Mouse (Mus musculus) frontal cortex, adult (tissue): Measurements from ENCODE around the gene Pcnx2.

Source experiments
- ATAC-seq: cut with Nextera tagmentation; 2 replicates; pipeline ENCODE4 v1.9.2; 2017; ENCODE audit warnings: mild to moderate bottlenecking, moderate library complexity, mixed read lengths; ENCODE audit not compliant: low TSS enrichment

Pcnx2 gene

DNA sequence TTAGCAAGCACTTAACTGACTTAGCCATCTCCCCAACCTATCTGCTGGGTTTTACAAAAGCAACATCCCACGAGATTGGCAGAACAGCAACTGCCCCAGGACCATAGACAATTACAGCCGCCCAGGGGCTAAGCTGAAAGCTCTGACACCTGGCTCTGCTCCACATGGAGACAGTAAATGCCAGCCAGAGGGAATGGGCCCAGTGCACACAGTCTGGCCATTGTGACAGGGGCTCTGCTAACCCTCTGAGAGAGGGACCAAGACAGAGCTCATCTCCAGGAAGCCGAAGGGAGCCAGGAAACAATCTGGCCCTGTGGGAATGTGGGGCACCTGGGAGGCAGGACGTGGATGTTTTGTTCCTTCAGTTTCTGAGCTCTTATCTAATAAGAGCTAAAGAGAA is 181.9 kb downstream of the Pcnx2 start:
- no peak for ATAC-seq

- ATAC-seq = no peak
Observed at GRCm38 (mm10) chr8:125711514-125711913, 186.6 kb downstream of the Pcnx2 start.

DNA sequence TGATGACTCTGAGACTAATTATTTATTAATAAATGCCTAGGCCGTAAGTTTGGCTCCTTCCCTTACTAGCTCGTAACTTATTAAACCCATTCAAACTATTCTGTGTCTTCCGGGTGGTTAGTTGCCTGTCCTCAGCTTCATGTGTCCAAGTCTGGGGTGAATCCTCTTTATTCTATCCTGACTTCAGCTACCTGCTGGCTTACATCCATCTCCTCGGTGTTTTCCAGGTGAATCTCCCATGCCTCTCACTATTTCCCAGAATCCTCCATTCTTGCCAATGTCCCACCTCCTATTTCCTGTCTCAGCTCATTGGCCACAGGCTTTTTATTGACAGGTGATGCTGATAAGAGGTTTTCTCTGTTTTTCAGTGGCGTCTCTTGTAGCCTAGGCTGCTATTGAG is 188.9 kb downstream of the Pcnx2 start:
- no peak for ATAC-seq

GRCm38 (mm10) chr8:125705816-125706215 is 192.3 kb downstream of the Pcnx2 start:
- ATAC-seq = no peak

GRCm38 (mm10) chr8:125704434-125704833 is 193.7 kb downstream of the Pcnx2 start:
- no peak for ATAC-seq

DNA sequence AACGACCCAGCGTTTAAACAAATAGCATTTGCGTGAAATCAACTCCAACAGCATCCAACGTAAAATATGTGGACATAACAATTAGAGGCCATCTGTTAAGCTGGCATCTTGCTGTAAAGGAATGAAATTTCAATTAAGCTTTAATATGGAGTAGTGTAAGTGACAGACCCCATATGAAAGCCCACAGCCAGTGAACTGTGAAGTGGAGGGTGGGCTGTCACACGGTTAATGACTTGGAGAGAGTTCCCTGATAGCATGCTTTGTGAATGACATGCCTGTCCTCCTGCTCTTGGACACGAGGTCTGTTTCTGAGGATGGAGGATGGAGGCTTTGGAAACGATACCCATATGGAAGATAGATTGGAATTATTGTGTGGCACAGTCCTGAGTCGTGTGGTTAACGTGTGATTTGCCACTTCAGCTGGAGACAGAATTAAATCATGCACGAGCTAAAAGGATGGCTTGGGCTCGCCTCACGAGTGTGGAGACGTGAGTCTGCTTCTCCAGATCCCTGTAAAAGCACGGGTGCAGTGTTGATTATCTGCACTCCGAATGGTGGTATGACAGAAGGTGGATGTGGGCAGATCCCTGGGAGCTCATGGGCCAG is 195.1 kb downstream of the Pcnx2 start:
- no peak for ATAC-seq
